Mouse (Mus musculus) bone marrow macrophage, adult 2 months (primary cell): Measurements from ENCODE around the gene Arf3.

Source experiments
- CTCF ChIP-seq: IDR thresholded peaks from 2 replicates; pipeline ENCODE4 v1.5.1; 2012; ENCODE audit warnings: low read depth, mild to moderate bottlenecking, low read length, moderate library complexity
- POLR2A ChIP-seq: IDR thresholded peaks from 2 replicates; pipeline ENCODE4 v1.6.1; 2012; ENCODE audit warnings: mild to moderate bottlenecking, low read depth, low read length, borderline replicate concordance

DNA sequence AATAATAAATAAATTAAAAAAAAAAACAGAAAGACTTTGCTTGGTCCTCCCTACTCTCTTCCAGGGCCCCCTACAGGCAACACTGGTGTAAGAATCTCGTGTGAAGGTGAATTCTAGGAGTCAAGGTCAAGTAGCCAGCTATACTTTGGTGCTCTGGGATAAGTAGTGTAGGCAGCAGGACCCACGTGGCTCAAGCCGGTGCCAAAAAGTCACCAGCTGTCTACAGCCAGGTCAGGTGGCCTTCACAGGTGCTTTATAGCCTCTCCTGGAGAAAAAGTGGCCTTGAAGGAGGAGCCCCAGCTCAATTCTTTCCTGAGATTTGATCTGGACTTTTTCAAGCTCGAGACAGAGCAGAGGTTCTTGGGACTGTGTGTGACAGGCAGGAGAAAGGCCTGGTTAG, 36.9 kb downstream of the Arf3 start:
- TF ChIP-seq CTCF (no peak), POLR2A (no peak)
